Mouse (Mus musculus) erythroblast, embryonic 14.5 days (primary cell): ENCODE measurements around the gene Trnt1.

Experiments
- GATA1 ChIP-seq: IDR thresholded peaks from 2 replicates; pipeline ENCODE4 v1.6.1; 2012; ENCODE audit warnings: low read length, inconsistent platforms, mixed read lengths
- TAL1 ChIP-seq: IDR thresholded peaks from 3 replicates; pipeline ENCODE4 v1.6.1; 2012; ENCODE audit warnings: low read length, inconsistent platforms, mixed read lengths

DNA sequence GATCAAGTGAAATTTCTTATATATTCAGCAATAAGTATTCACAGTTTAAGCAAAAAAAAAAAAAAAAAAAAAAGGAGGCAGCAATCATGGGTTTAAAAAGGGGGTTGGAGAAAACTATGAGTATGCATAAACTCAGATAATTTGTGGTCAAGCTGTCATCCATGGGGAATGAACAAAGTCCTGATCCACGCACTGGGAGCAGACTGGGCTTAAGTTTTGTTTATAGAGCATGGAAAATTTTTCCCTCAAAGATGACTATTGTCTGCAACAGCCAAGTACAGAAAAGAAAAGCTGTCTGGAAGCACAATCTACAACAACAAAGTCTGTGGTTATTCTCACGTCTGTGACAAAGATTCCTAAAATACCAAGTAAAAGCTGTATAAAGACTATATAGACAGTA lies 40.2 kb downstream of the Trnt1 start:
- TF ChIP-seq GATA1 (no peak), TAL1 (no peak)
